Mouse (Mus musculus) myocyte (in vitro differentiated cells): ENCODE results near the gene Slc25a48. TPM values are rescaled to one million over a fixed set of nuclear protein-coding genes. Genes with fewer than 3 reads are reported as not detected.

ENCODE experiments used
- H3K27me3 ChIP-seq: one replicate; pipeline ENCODE4 v1.6.1; 2011; ENCODE audit not compliant: control insufficient read depth, insufficient read depth, insufficient read length
- H3K36me3 ChIP-seq: one replicate; pipeline ENCODE4 v1.6.1; 2011; ENCODE audit not compliant: control insufficient read depth, insufficient read depth
- H3K4me2 ChIP-seq: one replicate; pipeline ENCODE4 v1.6.1; 2011; ENCODE audit warnings: low read depth, control low read depth
- H3K4me3 ChIP-seq: one replicate; pipeline ENCODE4 v1.5.1; 2011; ENCODE audit warnings: mild to moderate bottlenecking, control low read depth, moderate library complexity
- H3K79me2 ChIP-seq: one replicate; pipeline ENCODE4 v1.6.1; 2011; ENCODE audit not compliant: control insufficient read depth, insufficient read depth
- H3ac ChIP-seq: one replicate; pipeline ENCODE4 v1.6.1; 2011; ENCODE audit not compliant: control insufficient read depth, insufficient read length
- CEBPB ChIP-seq: IDR thresholded peaks from 2 replicates; pipeline ENCODE4 v1.6.1; 2011; ENCODE audit warnings: mild to moderate bottlenecking, moderate library complexity; ENCODE audit not compliant: poor library complexity, insufficient read depth, severe bottlenecking
- E2F4 ChIP-seq: IDR thresholded peaks from one replicate; pipeline ENCODE4 v1.6.1; 2011; ENCODE audit warnings: mild to moderate bottlenecking, control low read depth, moderate library complexity; ENCODE audit not compliant: insufficient read depth
- MAX ChIP-seq: IDR thresholded peaks from one replicate; pipeline ENCODE4 v1.6.1; 2011; ENCODE audit warnings: low read depth, mild to moderate bottlenecking, control low read depth
- MYOD1 ChIP-seq, 3 experiments: IDR thresholded peaks; one replicate each; pipeline ENCODE4 v1.6.1; 2011; ENCODE audit warnings: control low read depth in 2 of 3, low read depth in 2 of 3, mild to moderate bottlenecking in 2 of 3, moderate library complexity in 1 of 3; ENCODE audit not compliant: insufficient read length in 2 of 3, control insufficient read depth in 1 of 3
- MYOG ChIP-seq, 3 experiments: IDR thresholded peaks; one replicate each; pipeline ENCODE4 v1.6.1; 2011; ENCODE audit warnings: control low read depth in 2 of 3, low read depth in 2 of 3, mild to moderate bottlenecking in 2 of 3; ENCODE audit not compliant: insufficient read length in 2 of 3, control insufficient read depth in 1 of 3, insufficient read depth in 1 of 3
- POLR2A ChIP-seq: IDR thresholded peaks from one replicate; pipeline ENCODE4 v1.6.1; 2011; ENCODE audit warnings: low read depth, mild to moderate bottlenecking, control low read depth, moderate library complexity; ENCODE audit not compliant: insufficient read length
- POLR2AphosphoS2 ChIP-seq: IDR thresholded peaks from one replicate; pipeline ENCODE4 v1.6.1; 2011; ENCODE audit warnings: low read depth, control low read depth; ENCODE audit not compliant: insufficient read length
- REST ChIP-seq: IDR thresholded peaks from one replicate; pipeline ENCODE4 v1.6.1; 2011; ENCODE audit warnings: mild to moderate bottlenecking, control low read depth, moderate library complexity; ENCODE audit not compliant: insufficient read depth, insufficient read length
- SRF ChIP-seq: IDR thresholded peaks from one replicate; pipeline ENCODE4 v1.6.1; 2011; ENCODE audit warnings: low read depth; ENCODE audit not compliant: control insufficient read depth, insufficient read length
- TCF12 ChIP-seq: IDR thresholded peaks from one replicate; pipeline ENCODE4 v1.6.1; 2011; ENCODE audit warnings: mild to moderate bottlenecking, control low read depth; ENCODE audit not compliant: poor library complexity, insufficient read depth, severe bottlenecking
- TCF3 ChIP-seq: IDR thresholded peaks from one replicate; pipeline ENCODE4 v1.6.1; 2011; ENCODE audit warnings: low read depth, control low read depth; ENCODE audit not compliant: insufficient read length
- USF1 ChIP-seq: IDR thresholded peaks from one replicate; pipeline ENCODE4 v1.6.1; 2011; ENCODE audit warnings: low read depth, mild to moderate bottlenecking, control low read depth, moderate library complexity
- polyA plus RNA-seq: library from polyadenylated mRNA; unstranded; fragments of >200 nt; fragmentation: generic; extraction: Trizol; gene quantifications from one replicate; pipeline ENCODE4 v1.2.1, GENCODE M21; 2012; ENCODE audit warnings: missing spikeins

The Slc25a48 gene
- polyA plus RNA-seq, 1 experiment, result not detected

DNA sequence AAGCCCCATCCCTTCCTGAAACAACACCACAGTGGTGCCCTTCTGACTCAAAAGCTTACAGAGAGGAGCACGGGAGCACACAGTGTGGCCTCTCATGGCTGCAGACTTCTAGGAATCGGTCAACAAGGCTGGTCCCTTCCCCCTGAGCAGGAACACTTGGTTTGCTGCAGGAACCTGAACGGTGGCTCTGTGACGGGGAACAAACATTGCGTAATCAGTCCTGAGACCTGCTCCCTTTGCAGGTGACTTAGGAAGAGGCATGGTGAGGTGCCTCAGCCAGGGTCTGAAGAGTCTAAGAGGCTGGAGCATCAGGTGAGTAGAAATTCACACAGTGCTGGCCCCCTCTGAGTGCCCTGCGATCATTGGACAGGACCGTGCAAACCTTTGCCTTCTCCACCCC is 12.2 kb upstream of the Slc25a48 start:
- H3K36me3 ChIP-seq, result no peaks in the 10 kb centered on the region
- TF ChIP-seq MYOG (IDR thresholded peaks at IDR 0.05; ENCODE audit: control insufficient read depth in 1 of 3, insufficient read depth in 1 of 3, insufficient read length in 2 of 3, low read depth in 2 of 3), result no peak
- no peak for TF ChIP-seq TCF12
- TF ChIP-seq USF1, result no peak
- no peak for TF ChIP-seq REST
- TF ChIP-seq POLR2AphosphoS2, result no peak
- no peak for TF ChIP-seq CEBPB
- TF ChIP-seq E2F4, result no peak
- TF ChIP-seq POLR2A, result no peak
- TF ChIP-seq TCF3, result no peak
- no peak overlapping the region for H3ac ChIP-seq
- H3K4me2 ChIP-seq, result no peak overlapping the region
- peaks cover 5% of the 10 kb centered on the region for H3K27me3 ChIP-seq
- no peak overlapping the region for H3K4me3 ChIP-seq
- no peaks in the 10 kb centered on the region for H3K79me2 ChIP-seq

DNA sequence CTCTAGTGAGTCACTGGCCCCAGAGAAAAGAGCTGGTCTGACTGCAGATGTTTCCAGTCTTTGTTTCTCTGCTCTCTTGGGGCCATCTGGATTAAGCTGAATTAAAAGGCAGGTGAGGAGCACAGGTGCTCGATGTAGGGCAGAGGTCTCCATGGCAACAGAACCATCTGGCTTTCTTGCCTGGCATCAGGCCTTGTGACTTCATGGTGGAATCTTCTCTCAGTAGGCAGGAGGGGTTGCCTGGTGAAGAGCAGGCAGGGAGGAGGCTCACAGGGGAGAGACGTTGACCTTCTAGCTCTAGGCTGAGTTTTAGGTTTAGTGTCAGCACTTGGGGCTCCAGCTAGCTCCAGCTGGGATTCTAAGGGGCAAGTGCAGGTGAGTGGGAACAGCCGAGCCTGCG is 11.8 kb upstream of the Slc25a48 start, which contains the start of gene Gm3045:
Gene Gm3045, plus strand, starts transcription at position 230 of the 400 bp plus-strand sequence.
- Histone ChIP-seq H3K27me3 (peaks cover 5% of the 10 kb centered on the region), H3K4me2 (no peak within 1 kb of the TSS), H3ac (no peak within 1 kb of the TSS), H3K36me3 (no peaks in the 10 kb centered on the region), H3K4me3 (no peak within 1 kb of the TSS), H3K79me2 (no peaks in the 10 kb centered on the region)
- no peak for TF ChIP-seq CEBPB
- no peak for TF ChIP-seq MYOG (IDR thresholded peaks at IDR 0.05; ENCODE audit: control insufficient read depth in 1 of 3, insufficient read depth in 1 of 3, insufficient read length in 2 of 3, low read depth in 2 of 3)
- no peak for TF ChIP-seq POLR2A
- TF ChIP-seq MYOD1 (IDR thresholded peaks at IDR 0.05; ENCODE audit: control insufficient read depth in 1 of 3, insufficient read length in 2 of 3, low read depth in 2 of 3), result no peak
- TF ChIP-seq TCF12, result no peak
- no peak for TF ChIP-seq SRF
- TF ChIP-seq MAX, result no peak
- no peak for TF ChIP-seq USF1
- TF ChIP-seq POLR2AphosphoS2, result no peak
- TF ChIP-seq TCF3, result no peak
- no peak for TF ChIP-seq E2F4
- TF ChIP-seq REST, result no peak

DNA sequence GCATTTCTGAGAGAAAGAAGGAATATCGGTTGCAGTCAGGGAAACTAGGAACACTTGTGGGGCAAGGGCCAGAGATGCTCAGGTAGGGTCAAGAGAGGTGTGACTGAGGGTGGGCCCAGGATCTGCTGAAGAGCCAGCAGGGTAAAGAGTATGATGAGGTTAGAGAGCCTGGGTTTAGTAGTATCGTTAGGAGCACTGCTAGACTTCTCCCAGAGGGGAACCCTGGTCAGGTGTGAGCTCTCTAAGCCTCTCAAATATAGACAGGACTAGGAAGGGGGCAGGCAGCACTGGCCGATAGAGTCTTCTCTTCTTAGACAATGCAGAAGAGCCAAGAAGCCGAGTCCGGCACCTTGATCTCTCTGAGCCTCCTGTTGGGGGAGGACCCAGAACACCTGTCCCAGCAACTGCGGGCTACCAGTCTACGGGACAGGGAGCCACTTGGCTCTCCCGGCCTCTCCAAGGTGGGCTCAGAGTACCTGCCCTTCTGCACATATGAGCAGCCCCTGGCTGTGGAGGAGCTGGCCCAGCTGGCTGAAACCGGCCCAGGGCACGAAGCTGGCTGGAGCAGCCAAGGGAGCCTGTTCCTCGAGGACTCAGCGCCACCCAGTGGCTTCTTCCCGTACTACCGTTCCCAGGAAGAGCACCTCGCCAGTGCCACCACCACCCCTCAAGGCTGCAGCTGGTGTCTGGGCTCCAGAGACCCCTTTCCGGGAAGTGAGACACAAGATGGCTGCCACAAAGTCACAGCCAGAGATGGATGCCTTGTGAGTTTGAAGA is 9.2 kb upstream of the Slc25a48 start:
- Histone ChIP-seq H3ac (no peak overlapping the region), H3K4me2 (no peak overlapping the region), H3K36me3 (no peaks in the 10 kb centered on the region), H3K27me3 (peaks cover 5% of the 10 kb centered on the region), H3K79me2 (no peaks in the 10 kb centered on the region), H3K4me3 (no peak overlapping the region)
- no peak for TF ChIP-seq MAX

DNA sequence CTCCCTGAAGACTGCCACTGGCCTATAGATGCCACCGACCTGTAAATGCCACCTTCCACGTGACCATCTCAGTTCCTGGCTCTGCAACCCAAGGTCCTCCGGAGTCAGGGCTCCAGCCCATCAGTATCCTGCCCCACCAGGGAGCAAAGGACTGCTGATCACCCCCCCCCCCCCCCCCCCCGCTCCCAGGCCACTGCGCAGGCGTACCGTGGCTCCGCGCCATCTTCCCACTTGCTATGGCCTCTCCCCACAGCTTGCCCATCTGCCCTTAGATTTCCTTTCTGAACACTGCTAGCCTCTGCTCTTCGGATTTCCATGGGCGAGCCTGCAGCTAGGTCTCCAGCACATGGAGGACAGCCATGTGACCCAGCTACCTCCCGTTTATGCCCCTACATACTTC is 5.7 kb upstream of the Slc25a48 start:
- Histone ChIP-seq H3K4me3 (no peak overlapping the region), H3K4me2 (no peak overlapping the region), H3K79me2 (no peaks in the 10 kb centered on the region), H3K36me3 (no peaks in the 10 kb centered on the region), H3K27me3 (peaks cover 18% of the 10 kb centered on the region), H3ac (no peak overlapping the region)
- no peak for TF ChIP-seq MYOG (IDR thresholded peaks at IDR 0.05; ENCODE audit: control insufficient read depth in 1 of 3, insufficient read depth in 1 of 3, insufficient read length in 2 of 3, low read depth in 2 of 3)
- no peak for TF ChIP-seq POLR2A
- TF ChIP-seq CEBPB, result no peak
- no peak for TF ChIP-seq MAX
- no peak for TF ChIP-seq E2F4
- no peak for TF ChIP-seq REST
- no peak for TF ChIP-seq SRF
- no peak for TF ChIP-seq TCF3
- TF ChIP-seq TCF12, result no peak
- TF ChIP-seq POLR2AphosphoS2, result no peak
- no peak for TF ChIP-seq USF1
- no peak for TF ChIP-seq MYOD1 (IDR thresholded peaks at IDR 0.05; ENCODE audit: control insufficient read depth in 1 of 3, insufficient read length in 2 of 3, low read depth in 2 of 3)

DNA sequence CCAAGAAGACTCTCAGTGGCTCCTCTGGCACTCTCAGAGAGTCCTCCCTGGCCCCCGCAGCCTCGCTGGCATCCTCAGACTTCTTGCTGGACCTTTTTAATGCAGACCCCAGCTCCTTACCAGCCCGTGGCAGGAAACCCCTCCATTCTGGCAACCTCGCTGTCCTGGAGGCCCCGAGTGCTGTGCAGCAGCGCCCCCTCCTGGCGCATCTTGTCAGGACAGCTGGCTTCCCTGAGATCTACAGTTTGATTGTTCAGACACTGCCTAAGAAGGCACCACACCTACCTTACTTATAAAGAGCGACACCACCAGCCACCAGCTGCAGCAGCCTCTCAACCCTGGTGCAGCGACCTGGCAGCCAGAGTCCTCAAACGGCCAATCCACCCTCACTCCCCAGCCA is 4.7 kb upstream of the Slc25a48 start:
- Histone ChIP-seq H3ac (no peak overlapping the region), H3K27me3 (peaks cover 21% of the 10 kb centered on the region), H3K36me3 (no peaks in the 10 kb centered on the region), H3K79me2 (no peaks in the 10 kb centered on the region), H3K4me2 (no peak overlapping the region), H3K4me3 (no peak overlapping the region)
- TF ChIP-seq MAX (no peak), MYOG (IDR thresholded peaks at IDR 0.05; ENCODE audit: control insufficient read depth in 1 of 3, insufficient read depth in 1 of 3, insufficient read length in 2 of 3, low read depth in 2 of 3) (no peak), MYOD1 (IDR thresholded peaks at IDR 0.05; ENCODE audit: control insufficient read depth in 1 of 3, insufficient read length in 2 of 3, low read depth in 2 of 3) (no peak), TCF3 (no peak), SRF (no peak), TCF12 (no peak), CEBPB (no peak), POLR2AphosphoS2 (no peak), POLR2A (no peak), USF1 (no peak), E2F4 (no peak), REST (no peak)
